Mouse (Mus musculus): ENCODE data around the gene Gsta2. TPM values are rescaled to one million over a fixed set of nuclear protein-coding genes. Genes with fewer than 3 reads are reported as not detected.
A peak's percentile ranks its signal among the peaks of the same experiment; 100 is the strongest.
"Not testable (repeated sequence)": the region's sequence is repeated elsewhere in the genome, so short reads cannot be mapped to it uniquely, and the experiment has no call there.

Gsta2 gene
- total RNA-seq, 2 experiments from 2014 or later, result not detected

GRCm38 (mm10) chr9:78368671-78369293, 13.2 kb upstream of the Gsta2 start:
- intact Hi-C loops (cut with DNase I), result no loop called here
- DNase-seq (ENCODE audit: low spot score in 2 of 2), result no peak

DNA sequence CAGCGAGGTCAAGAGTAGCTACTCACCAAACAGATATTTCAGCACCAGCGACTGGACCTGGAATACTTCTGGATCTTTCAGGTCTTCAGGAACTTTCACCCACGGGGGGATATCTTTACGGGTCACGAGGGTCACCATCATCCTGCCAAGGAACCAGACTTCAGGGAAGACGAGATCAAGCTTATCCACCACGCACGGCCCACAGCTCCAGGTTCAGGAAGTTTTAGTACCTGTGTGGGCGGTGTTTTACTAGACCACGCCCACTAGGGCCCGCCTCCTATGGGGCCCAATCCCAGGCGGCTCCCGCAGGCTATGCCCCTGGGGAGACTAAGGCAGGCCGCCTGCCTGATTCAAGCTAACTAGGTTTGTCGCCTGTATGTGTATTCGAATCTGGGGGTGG, 12.4 kb upstream of the Gsta2 start, which contains the start of gene Dppa5a:
Dppa5a (minus strand) TSS at position 219 of the 400 bp plus-strand sequence.
- intact Hi-C loops (cut with DNase I); DNase-seq (ENCODE audit: low spot score in 2 of 2): not testable (repeated sequence)

- intact Hi-C loops (cut with DNase I), result no loop called here
- DNase-seq (ENCODE audit: low spot score in 2 of 2), result no peak
Observed at GRCm38 (mm10) chr9:78365850-78366544, 10.4 kb upstream of the Gsta2 start.

DNA sequence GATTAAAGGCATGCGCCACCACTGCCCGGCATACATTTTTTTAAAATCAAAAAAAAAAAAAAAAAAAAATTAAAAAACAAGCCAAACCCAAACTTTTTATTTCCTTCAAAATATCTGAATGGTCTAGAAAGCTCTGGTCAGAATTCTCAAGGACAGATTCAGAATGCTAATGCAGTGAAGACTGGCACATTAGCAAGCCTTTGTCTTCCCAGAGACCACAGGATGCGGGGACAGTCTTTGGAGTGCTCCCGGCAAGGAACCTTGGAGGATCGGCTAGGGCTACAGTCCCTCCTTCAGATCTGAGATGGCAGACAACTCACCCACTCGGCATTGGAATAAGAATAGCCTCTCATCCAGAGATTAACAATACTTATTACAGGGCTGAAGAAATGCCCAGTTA, 9.1 kb upstream of the Gsta2 start:
- DNase-seq (ENCODE audit: low spot score in 2 of 2), result no peak
- intact Hi-C loops (cut with DNase I), result no loop called here

DNA sequence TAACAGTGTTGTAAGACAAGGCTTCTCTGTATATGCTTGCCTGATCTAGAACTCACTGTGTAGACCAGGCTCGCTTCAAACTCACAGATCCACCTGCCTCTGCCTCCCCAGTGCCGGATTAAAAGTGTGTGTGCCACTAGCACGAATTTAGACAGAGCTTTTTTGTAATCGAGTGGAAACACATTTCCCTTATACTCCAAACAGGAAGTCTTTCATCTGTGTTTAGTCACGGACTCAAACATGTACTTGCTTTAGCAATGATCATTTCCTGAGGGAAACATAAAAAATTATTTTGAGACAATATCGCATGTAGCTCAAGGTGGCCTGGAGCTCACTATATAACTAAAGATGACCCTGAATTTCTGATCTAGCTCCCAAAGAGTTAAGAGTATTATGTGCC, 7.8 kb upstream of the Gsta2 start:
- intact Hi-C loops (cut with DNase I), result no loop called here
- DNase-seq (ENCODE audit: low spot score in 2 of 2), result no peak

GRCm38 (mm10) chr9:78360484-78360872, 4.9 kb upstream of the Gsta2 start:
- DNase-seq (ENCODE audit: low spot score in 2 of 2), result no peak

DNA sequence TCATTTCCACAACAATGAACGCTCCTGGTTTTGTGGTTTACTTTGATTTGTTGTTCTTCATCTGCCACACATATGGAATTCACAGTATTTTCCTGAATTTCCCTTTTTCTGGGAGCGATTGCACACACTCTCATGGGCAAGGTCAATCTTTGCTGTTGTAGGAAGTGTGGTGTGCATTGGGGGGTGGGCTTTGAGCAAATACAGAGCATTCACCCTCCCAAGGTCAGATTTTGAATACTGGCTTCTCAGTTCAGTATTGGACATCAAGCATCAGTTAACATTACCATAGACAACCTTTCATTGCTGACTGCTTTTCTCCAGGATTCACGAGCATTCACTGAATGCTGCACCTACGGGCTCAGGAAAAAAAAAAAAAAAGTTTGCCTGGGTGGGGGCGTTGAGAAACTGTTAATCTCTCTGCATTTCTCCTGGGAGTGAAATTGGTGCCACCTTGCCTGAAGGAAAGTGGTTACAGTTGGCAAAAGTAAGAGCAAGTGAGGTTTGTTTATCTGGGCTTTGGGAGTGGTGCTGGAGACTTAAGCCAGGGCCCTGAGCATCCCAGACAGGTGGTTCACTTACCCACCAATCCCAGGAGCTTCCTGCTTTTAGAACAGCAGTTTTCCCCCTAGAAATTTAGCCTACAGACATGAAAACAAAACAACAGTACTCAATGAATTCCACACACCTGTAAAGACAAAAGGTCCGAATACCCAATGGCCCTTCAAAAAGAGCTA, 4.3 kb upstream of the Gsta2 start:
- intact Hi-C loops (cut with DNase I), result no loop called here
- no peak for DNase-seq (ENCODE audit: low spot score in 2 of 2)

More at GRCm38 (mm10) chr9:78360484-78360872, 4.9 kb upstream of the Gsta2 start:
- intact Hi-C loops (cut with DNase I), result no loop called here

GRCm38 (mm10) chr9:78358053-78358452, 2.5 kb upstream of the Gsta2 start:
- intact Hi-C loops (cut with DNase I), result no loop called here

DNA sequence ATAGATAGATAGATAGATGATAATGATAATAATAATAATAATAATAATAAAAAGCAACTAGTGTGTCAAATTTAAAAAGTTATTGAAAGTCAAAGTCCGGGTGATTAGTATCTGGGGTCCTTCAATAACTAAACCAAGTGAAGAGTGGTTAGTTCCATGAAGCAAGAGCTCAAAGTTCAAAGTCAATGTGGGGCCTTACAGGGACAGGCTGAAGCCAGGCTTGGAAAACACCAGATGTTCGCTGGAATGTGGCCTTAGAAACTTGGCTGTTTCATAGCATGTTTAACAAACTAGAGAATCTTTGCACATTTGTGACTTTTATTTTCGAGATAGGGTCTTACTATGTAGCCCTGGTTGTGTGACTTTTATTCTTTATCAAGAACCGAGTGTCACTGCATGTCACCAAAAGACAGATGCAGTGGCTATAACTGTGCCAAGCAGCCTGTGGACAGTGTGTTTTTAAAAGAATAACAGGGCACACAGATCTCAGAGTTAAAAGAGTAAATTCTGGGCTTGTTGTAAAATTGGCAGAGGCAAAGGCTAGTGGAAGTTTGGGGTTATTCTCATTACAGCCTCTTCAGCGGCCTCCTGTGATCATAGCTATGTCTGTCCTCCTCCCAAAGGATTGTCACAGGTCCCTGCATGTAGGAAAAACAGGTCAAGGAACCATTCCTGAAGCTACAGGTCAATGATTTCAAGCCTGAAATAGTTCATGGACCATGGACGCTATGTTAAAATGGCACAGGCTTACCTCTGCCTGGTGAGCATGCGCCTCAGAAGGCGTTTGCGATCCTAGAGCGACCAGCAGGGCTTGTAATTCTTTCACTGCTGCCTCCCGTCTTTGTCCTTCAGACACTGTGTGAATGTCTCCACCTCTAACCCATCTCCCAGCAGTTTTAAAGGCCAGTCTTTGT, 666 bp downstream of the Gsta2 start:
- intact Hi-C loops (cut with DNase I), result no loop called here
- no peak for DNase-seq (ENCODE audit: low spot score in 2 of 2)

More at GRCm38 (mm10) chr9:78358053-78358452, 2.5 kb upstream of the Gsta2 start:
- DNase-seq (ENCODE audit: low spot score in 2 of 2), result peak; percentile 12 to 54

- no peak for DNase-seq (ENCODE audit: low spot score in 2 of 2)
- intact Hi-C loops (cut with DNase I), result no loop called here
Observed at GRCm38 (mm10) chr9:78351504-78352220, 3.9 kb downstream of the Gsta2 start.

DNA sequence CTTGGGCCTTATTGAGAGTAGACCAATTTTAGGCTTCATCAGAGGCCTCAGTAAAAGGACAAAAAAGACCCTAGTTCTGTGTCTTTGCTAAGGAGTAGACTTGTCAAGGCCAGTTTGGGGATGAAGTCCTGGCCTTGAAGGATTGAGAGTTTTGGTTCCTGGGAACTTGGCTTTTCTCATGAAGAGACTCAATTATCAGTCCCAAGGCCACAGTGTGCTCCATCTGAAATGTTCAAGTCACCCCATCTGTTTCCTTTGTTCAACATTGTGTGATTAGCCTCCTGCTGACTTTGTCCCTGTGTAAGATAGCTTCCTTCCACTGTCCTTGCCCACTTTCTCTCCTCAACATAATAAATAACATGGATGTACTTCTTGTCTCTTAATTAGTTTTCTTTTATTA, 5.6 kb downstream of the Gsta2 start:
- intact Hi-C loops (cut with DNase I); DNase-seq (ENCODE audit: low spot score in 2 of 2): not testable (repeated sequence)

GRCm38 (mm10) chr9:78349141-78349540, 6.4 kb downstream of the Gsta2 start:
- intact Hi-C loops (cut with DNase I), result not testable (repeated sequence)

DNA sequence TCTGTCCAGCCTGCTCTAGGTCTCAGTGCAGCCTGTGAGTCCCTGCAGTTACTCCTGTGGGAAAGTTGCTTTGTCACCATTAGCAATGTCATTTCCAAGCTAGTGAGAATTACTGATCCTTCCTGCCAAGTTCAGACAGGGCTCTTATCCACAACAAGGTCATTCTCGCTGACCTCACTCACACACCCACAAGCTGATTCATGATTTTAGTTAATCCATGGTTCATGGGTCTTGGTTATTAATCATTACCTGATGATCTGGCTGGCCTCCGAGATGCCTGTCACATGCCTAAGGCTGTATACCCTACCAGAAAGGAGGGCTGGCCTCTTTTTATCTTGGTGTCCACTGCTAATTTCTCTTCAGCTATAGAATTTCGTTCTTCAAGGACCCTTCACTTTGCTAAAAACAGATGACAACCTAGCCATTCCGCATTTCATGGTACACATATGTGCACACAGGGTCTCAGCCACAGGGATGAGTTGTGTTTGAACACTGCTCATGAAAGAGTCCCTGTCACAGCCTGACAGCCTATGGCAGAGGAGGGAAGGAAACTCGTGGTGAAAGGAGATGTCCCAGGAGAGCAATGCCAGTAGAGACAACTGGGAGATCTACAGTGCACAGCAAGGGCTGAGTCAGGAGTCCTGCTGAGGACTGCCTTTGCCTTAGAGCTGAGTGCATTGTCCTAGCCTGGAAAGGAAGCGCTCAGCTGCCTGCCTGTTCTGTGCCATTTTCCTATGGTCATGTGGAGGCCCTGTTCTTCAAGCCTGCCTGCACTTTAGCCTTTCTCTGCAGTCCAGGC, 7.2 kb downstream of the Gsta2 start:
- DNase-seq (ENCODE audit: low spot score in 2 of 2); intact Hi-C loops (cut with DNase I): not testable (repeated sequence)

More at GRCm38 (mm10) chr9:78349141-78349540, 6.4 kb downstream of the Gsta2 start:
- DNase-seq (ENCODE audit: low spot score in 2 of 2), result not testable (repeated sequence)

DNA sequence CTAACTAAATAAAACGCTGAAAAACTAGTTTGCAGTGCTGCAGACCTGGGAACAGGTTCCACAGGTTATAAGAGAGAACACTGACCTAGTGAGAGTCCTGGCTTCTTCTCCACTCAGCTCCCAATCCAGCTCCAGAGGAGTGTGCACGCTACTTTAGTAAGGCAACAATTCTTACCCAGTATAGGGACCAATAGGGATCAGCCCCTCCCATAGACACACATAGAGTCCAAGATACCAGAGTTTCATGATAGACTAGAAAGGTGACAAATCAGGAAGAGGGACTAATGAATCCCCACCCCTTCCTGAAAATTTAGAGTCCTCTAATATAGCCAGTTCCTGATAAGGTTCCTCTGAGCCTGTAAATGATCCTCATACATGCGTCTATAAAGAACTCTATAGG, 8.6 kb downstream of the Gsta2 start:
- intact Hi-C loops (cut with DNase I), result no loop called here
- no peak for DNase-seq (ENCODE audit: low spot score in 2 of 2)

DNA sequence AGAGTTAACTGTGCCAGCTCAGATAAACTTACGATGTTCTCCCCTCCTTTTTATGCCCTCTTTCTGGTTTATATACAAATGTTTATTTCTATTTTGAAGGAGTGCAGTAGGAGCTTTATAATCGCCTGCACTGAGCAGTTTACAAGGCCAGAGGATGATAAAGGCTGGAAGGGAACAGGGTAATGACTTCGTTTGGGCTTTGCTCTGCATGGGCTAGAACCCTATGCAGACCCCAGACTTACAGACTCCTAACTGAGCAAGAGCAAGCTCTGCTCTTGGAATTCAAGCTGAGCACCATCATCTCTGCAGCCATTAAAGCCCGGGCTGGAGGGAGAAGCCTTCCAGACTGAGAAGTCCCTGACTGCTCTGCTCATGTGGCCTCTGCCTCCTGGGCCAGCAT, 10.4 kb downstream of the Gsta2 start:
- DNase-seq (ENCODE audit: low spot score in 2 of 2); intact Hi-C loops (cut with DNase I): not testable (repeated sequence)

- intact Hi-C loops (cut with DNase I), result not testable (repeated sequence)
Observed at GRCm38 (mm10) chr9:78343055-78343454, 12.5 kb downstream of the Gsta2 start.

GRCm38 (mm10) chr9:78342494-78342893, 13.1 kb downstream of the Gsta2 start:
- DNase-seq (ENCODE audit: low spot score in 2 of 2); intact Hi-C loops (cut with DNase I): not testable (repeated sequence)

More at GRCm38 (mm10) chr9:78343055-78343454, 12.5 kb downstream of the Gsta2 start:
- DNase-seq (ENCODE audit: low spot score in 2 of 2), result not testable (repeated sequence)

DNA sequence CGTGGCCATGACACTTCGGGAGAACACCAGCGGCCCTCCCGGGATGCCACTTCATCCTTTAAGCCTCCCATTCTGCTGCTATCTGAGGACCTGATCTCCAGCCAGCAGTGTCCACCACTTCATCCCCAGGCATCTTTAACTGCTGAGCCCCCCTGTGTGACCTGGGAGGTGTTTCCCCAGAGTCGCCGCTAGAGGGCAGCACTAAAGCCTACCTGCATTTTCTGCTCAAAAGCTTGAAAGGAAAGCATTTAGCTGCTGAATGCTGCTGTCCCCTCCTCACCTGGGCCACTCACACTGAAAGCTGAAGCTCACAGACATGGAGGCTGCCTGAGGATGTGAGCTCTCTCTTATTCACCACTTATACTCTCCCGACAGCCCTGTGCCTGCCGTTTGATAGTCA, 15.3 kb downstream of the Gsta2 start:
- intact Hi-C loops (cut with DNase I), result not testable (repeated sequence)
- peak; percentile 7 to 21 for DNase-seq (ENCODE audit: low spot score in 2 of 2)

Measured in left cerebral cortex, postnatal 14 days (tissue).